Mouse (Mus musculus) forebrain, embryonic 11.5 days (tissue): ENCODE results near the gene Hoxd1. TPM values are rescaled to one million over a fixed set of nuclear protein-coding genes. Genes with fewer than 3 reads are reported as not detected.
A peak's percentile ranks its signal among the peaks of the same experiment; 100 is the strongest.

ENCODE experiments used
- ATAC-seq: fragments of 200-750 bp; cut with Nextera tagmentation; replicated peaks from 2 replicates; pipeline ENCODE4 v1.8.0; 2017; ENCODE audit warnings: moderate TSS enrichment; ENCODE audit not compliant: low FRiP score
- DNase-seq: peaks from one replicate; pipeline ENCODE4 v3.0.0-alpha.2; 2017; ENCODE audit warnings: low spot score
- H3K27ac ChIP-seq: fragments of 300-500 bp; sonication (generic); 2 replicates; pipeline ENCODE4 v1.5.1; 2014; ENCODE audit warnings: low read depth, low read length
- H3K27me3 ChIP-seq: fragments of 300-500 bp; sonication (generic); 2 replicates; pipeline ENCODE4 v1.6.1; 2014; ENCODE audit warnings: mild to moderate bottlenecking, low read length, mixed read lengths; ENCODE audit not compliant: control insufficient read depth, insufficient read depth
- H3K36me3 ChIP-seq: fragments of 300-500 bp; sonication (generic); 2 replicates; pipeline ENCODE4 v1.6.1; 2014; ENCODE audit warnings: mild to moderate bottlenecking, low read length, moderate library complexity, mixed read lengths; ENCODE audit not compliant: control insufficient read depth, insufficient read depth
- H3K4me1 ChIP-seq: fragments of 300-500 bp; sonication (generic); replicated peaks from 2 replicates; pipeline ENCODE4 v1.6.1; 2014; ENCODE audit warnings: low read length, mixed read lengths; ENCODE audit not compliant: control insufficient read depth, insufficient read depth
- H3K4me2 ChIP-seq: fragments of 300-500 bp; sonication (generic); 2 replicates; pipeline ENCODE4 v1.6.1; 2014; ENCODE audit warnings: low read depth, mild to moderate bottlenecking, low read length, moderate library complexity, mixed read lengths; ENCODE audit not compliant: severe bottlenecking
- H3K4me3 ChIP-seq: fragments of 300-500 bp; sonication (generic); 2 replicates; pipeline ENCODE4 v1.5.1; 2014; ENCODE audit warnings: low read depth, low read length
- H3K9ac ChIP-seq: fragments of 300-500 bp; sonication (generic); 2 replicates; pipeline ENCODE4 v1.6.1; 2014; ENCODE audit warnings: low read length
- H3K9me3 ChIP-seq: fragments of 300-500 bp; sonication (generic); 2 replicates; pipeline ENCODE4 v1.6.1; 2016; ENCODE audit warnings: low read length, mixed read lengths; ENCODE audit not compliant: control insufficient read depth
- WGBS: fragments of 180-500 bp; shearing (Covaris S2); extraction: QIAGEN DNeasy Blood & Tissue Kit; methylation state at CpG from one replicate; pipeline ENCODE4 v1.1.7; 2014; 5-methylcytosine and 5-hydroxymethylcytosine counted together
- polyA plus RNA-seq: library from polyadenylated mRNA; unstranded; fragments of >200 nt; fragmentation: Nextera tagmentation; extraction: Ambion mirVana; gene quantifications from 2 replicates; pipeline ENCODE4 v1.2.1, GENCODE M21; 2014

Hoxd1 gene
- polyA plus RNA-seq, 1 experiment from 2014 or later: not detected

DNA sequence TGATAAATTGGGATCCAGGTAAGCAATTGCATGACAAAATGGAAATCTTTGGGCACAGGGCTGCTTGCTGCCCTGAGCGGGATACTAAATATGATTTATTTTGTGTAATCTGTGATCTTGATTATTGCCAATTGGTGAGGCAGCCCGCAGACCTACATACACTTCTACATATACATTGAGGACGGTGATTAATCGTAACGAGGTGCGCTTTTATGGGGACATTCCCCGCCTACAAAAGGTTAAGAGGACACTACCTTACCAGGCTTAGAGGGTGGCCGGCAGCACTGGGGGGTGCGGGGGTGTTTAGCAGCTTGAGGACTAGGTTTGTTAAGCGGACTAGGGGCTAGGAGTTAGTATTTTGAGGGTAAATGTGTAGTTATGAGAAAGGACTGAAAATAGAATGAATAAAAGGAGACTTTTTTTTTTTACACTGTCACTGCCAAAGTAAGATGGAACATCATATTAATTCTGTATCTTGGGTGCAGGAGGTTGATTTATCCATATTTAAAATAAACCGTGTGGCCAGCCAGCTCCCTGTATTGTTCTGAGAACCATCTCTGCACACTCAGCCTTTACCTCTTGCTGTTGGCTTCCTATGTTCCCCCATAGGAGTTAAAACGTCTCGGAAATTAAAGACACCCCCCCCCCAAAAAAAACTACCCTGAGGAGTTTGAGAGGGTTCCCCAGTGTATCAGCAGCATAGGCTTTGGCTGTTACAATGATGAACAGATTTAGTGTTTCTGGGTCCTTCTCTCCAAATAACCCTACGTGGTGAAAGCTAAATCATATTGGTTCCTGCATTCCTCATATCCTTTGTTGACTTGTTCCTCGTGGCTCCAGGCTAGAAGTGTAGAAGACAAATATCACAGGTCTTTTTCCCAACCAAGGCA is 25.8 kb upstream of the Hoxd1 start:
- no peak overlapping the region for H3K9ac ChIP-seq
- H3K4me2 ChIP-seq: no peak overlapping the region
- peak; percentile 48 for DNase-seq
- ATAC-seq: no peak
- WGBS: 2% methylated on average over 15 of the region's 15 CpGs
- H3K9me3 ChIP-seq: no peaks in the 10 kb centered on the region
- no peak overlapping the region for H3K4me3 ChIP-seq
- H3K36me3 ChIP-seq: no peaks in the 10 kb centered on the region
- H3K4me1 ChIP-seq: peaks cover 5% of the 10 kb centered on the region; the same call in 1 of the 2 replicates
- no peak overlapping the region for H3K27ac ChIP-seq
- H3K27me3 ChIP-seq: peaks cover 98% of the 10 kb centered on the region

GRCm38 (mm10) chr2:74737578-74738070 is 25.2 kb upstream of the Hoxd1 start:
- DNase-seq (peak; percentile 52), ATAC-seq (no peak)
- H3K4me2 ChIP-seq: no peak overlapping the region
- 3% methylated on average over 7 of the region's 7 CpGs for WGBS
- H3K4me3 ChIP-seq: no peak overlapping the region
- peaks cover 98% of the 10 kb centered on the region for H3K27me3 ChIP-seq
- H3K27ac ChIP-seq: no peak overlapping the region
- H3K4me1 ChIP-seq: peaks cover 5% of the 10 kb centered on the region; the same call in 1 of the 2 replicates
- H3K36me3 ChIP-seq: no peaks in the 10 kb centered on the region
- H3K9ac ChIP-seq: no peak overlapping the region
- no peaks in the 10 kb centered on the region for H3K9me3 ChIP-seq

DNA sequence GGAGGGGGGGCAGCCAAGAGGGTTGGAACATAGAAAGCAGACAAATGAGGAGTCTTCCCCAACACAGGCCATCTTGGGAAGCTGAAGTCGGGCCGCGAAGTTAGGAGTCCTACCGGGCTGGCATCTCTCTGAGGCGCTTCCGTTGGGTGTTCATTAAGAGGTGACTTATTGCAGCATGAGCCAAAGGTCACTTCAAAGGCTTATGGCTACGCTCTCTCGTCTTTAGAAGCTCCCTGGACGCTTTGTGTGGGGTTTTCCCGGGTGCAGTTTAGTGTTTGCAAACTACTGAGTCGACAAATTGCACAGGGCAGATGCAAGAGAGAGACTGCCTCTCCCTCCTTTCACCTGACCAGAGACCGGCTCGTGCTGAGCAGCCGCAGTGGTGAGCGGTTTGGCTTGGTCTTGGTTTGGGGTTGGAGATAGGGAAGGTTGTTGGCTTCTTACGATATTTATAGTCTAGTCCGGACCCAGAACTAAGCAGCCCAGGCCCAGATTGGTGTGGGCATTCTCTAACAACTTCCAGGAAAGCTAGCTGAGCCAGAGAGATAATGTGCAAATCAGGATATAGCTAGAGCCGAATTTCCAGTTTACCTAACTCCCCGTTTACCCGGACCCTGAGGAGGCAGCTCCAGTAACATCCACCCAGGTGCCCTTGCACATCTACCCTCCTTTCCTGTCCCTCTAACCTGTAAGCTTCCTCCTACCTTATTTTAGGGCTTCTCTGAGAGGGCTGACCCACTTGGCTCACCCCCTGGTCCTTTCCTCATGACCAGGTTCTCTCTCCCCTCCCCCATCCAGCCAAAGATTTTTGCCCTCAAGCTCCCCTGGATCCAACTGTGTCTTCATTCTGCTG is 23.9 kb upstream of the Hoxd1 start:
- peak; percentile 51 for DNase-seq
- Histone ChIP-seq H3K9me3 (no peaks in the 10 kb centered on the region), H3K4me1 (peaks cover 5% of the 10 kb centered on the region; the same call in 1 of the 2 replicates), H3K27ac (no peak overlapping the region), H3K4me2 (no peak overlapping the region), H3K36me3 (no peaks in the 10 kb centered on the region), H3K9ac (no peak overlapping the region), H3K27me3 (peaks cover 97% of the 10 kb centered on the region), H3K4me3 (no peak overlapping the region)
- ATAC-seq: no peak
- WGBS: under 1% methylated on average over 20 of the region's 20 CpGs

DNA sequence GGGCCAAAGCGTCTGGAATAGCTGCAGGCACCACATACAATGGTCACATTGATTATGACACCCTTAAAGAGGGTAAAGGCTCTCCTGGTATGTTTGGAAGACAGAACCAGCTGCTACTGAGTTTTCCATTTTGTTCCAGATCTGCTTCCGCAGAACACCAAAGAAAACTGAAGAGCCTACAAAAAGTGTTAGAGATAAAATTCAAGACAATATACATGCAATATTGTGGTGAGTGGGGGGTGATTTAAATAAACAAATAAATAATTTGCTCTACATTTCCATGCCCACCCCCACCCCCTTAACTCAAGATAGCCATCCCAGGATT is 23.3 kb upstream of the Hoxd1 start:
- Histone ChIP-seq H3K36me3 (no peaks in the 10 kb centered on the region), H3K27me3 (peaks cover 98% of the 10 kb centered on the region), H3K4me3 (no peak overlapping the region), H3K9ac (no peak overlapping the region), H3K4me2 (no peak overlapping the region), H3K9me3 (no peaks in the 10 kb centered on the region), H3K4me1 (peaks cover 5% of the 10 kb centered on the region; the same call in 1 of the 2 replicates), H3K27ac (no peak overlapping the region)
- WGBS: 3% methylated on average over 2 of the region's 2 CpGs
- DNase-seq: no peak
- no peak for ATAC-seq

DNA sequence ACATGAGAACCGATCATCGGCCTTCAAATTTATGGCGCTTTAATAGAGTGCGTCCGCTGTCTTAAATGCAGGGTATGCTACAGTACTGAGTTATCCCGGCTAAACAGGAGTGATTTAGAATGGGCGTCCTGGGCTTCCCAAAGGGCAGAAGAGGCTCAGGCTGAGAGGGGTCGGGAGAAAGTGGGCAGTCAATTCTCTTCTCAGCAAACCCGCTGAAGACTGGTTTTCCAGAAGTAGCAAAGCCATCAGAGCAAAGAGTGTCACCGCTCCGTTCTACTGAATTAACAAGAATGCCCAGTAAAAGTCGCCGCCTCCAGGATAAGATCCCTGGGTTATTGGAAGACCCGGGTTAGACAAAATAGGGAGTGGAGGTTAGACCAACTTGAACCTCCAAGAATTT is 22.9 kb upstream of the Hoxd1 start:
- Histone ChIP-seq H3K27me3 (peaks cover 98% of the 10 kb centered on the region), H3K27ac (no peak overlapping the region), H3K9ac (no peak overlapping the region), H3K4me1 (peaks cover 5% of the 10 kb centered on the region; the same call in 1 of the 2 replicates), H3K4me2 (no peak overlapping the region), H3K4me3 (no peak overlapping the region), H3K36me3 (no peaks in the 10 kb centered on the region), H3K9me3 (no peaks in the 10 kb centered on the region)
- ATAC-seq (no peak), DNase-seq (no peak)
- 2% methylated on average over 14 of the region's 14 CpGs for WGBS

- peak; percentile 64 for DNase-seq
- under 1% methylated on average over 43 of the region's 43 CpGs for WGBS
- no peak for ATAC-seq
- peaks cover 98% of the 10 kb centered on the region for H3K27me3 ChIP-seq
- no peak overlapping the region for H3K9ac ChIP-seq
- H3K36me3 ChIP-seq: no peaks in the 10 kb centered on the region
- no peak overlapping the region for H3K4me3 ChIP-seq
- peaks cover 5% of the 10 kb centered on the region; the same call in 1 of the 2 replicates for H3K4me1 ChIP-seq
- H3K4me2 ChIP-seq: no peak overlapping the region
- no peak overlapping the region for H3K27ac ChIP-seq
- H3K9me3 ChIP-seq: no peaks in the 10 kb centered on the region
Observed at GRCm38 (mm10) chr2:74740311-74741091, 22.3 kb upstream of the Hoxd1 start.

GRCm38 (mm10) chr2:74741252-74741978 is 21.4 kb upstream of the Hoxd1 start:
- H3K4me3 ChIP-seq: no peak overlapping the region
- H3K9ac ChIP-seq: no peak overlapping the region
- H3K4me1 ChIP-seq: no peaks in the 10 kb centered on the region
- H3K27me3 ChIP-seq: peaks cover 98% of the 10 kb centered on the region
- no peaks in the 10 kb centered on the region for H3K36me3 ChIP-seq
- ATAC-seq (no peak), DNase-seq (peak; percentile 46)
- H3K27ac ChIP-seq: no peak overlapping the region
- 24% methylated on average over 2 of the region's 3 CpGs for WGBS
- no peaks in the 10 kb centered on the region for H3K9me3 ChIP-seq
- no peak overlapping the region for H3K4me2 ChIP-seq

GRCm38 (mm10) chr2:74741979-74742277 is 20.9 kb upstream of the Hoxd1 start:
- H3K9ac ChIP-seq: no peak overlapping the region
- no peaks in the 10 kb centered on the region for H3K4me1 ChIP-seq
- H3K4me3 ChIP-seq: no peak overlapping the region
- DNase-seq (no peak), ATAC-seq (no peak)
- H3K36me3 ChIP-seq: no peaks in the 10 kb centered on the region
- H3K9me3 ChIP-seq: no peaks in the 10 kb centered on the region
- no peak overlapping the region for H3K4me2 ChIP-seq
- H3K27ac ChIP-seq: no peak overlapping the region
- peaks cover 98% of the 10 kb centered on the region for H3K27me3 ChIP-seq
